Mouse (Mus musculus) gastrocnemius, adult 8-10 months (tissue): ENCODE measurements around the gene Cacna1b. TPM values are rescaled to one million over a fixed set of nuclear protein-coding genes. Genes with fewer than 3 reads are reported as not detected.

Source experiments
- DNase-seq, 2 experiments: peaks; one replicate each; pipeline ENCODE4 v3.0.0; 2022; ENCODE audit warnings: low spot score in 2 of 2
- total RNA-seq, 4 experiments: library from RNA; stranded (reverse); gene quantifications; 2 replicates each; pipeline ENCODE4 v1.2.4; 2022

The Cacna1b gene
- not detected for total RNA-seq

- DNase-seq, result no peak
These were observed at the start of gene Cacna1b for GRCm38 (mm10) chr2:24763115-24763557. Gene Cacna1b (minus strand): TSS chr2:24763152.

DNA sequence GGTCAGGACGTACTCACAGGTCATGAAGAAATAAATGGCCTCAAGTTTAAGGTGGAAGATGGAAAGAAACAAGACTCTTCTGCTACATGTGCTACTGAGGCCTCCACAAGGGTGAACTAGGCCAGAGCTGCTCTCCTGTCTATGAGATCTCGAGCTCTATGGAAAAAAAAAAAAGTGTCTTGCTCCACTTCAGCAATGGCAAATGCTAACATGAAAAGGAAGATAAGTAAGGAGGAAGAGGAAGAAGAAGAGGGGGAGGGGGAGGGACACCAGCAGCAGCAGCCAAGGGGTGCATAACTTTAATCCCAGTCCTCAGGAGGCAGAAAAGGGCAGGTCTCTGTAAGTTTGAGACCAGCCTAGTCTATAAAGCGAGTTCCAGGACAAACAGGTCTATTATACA lies 46.8 kb upstream of the Cacna1b start:
- no peak for DNase-seq

GRCm38 (mm10) chr2:24807691-24808090 lies 44.7 kb upstream of the Cacna1b start:
- DNase-seq, result no peak

- DNase-seq, result no peak
These were observed 44.1 kb upstream of the Cacna1b start for GRCm38 (mm10) chr2:24807036-24807435.

DNA sequence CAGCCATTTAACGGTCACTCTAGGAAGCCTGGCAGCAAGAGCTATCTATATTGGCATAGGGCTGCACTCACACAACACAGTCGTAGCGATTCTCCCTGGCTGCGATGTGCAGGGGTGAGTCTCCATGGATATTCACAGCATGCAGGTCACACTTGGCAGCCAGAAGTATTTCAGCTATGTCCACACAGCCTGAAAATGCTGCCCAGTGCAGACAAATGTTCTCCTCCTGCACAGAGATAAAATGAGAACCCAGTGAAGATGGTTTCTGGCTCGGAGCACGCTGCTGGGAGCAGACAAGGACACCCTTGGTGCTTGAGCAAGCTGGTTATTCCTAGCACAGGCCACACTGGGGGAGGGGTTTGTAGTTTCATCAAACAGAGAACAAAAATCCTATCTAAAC lies 43.2 kb upstream of the Cacna1b start:
- peak; percentile 13 to 34 for DNase-seq

- no peak for DNase-seq
These were observed 42.7 kb upstream of the Cacna1b start for GRCm38 (mm10) chr2:24805621-24806020.

DNA sequence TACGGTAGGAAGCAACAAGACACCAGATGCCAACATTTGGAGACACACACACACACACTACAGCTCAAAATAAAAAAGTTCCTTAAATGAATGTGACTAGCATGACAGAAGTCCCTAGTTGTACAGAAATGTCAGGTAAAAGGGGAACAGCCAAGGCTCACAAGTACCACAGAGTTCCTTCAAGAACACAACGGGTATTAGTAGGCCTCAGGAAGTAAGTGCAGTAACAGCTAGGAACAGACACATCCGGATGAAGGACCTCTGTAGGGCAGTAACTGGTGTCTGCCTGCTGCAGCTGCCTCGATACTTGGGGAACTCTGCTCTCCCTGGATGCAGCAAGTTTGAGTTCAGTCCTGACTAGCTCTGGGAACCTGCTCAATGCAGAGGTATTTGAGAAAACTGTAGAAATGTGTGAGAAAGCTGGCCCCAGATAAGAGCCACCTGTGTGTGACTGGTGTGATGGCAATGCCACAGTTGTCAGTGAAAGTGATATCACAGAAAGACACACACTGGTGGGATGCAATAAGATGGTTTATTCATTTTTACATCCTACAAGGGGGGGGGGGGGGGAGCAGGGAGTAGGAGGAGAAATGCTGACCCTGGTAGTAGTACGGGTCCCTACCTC lies 34.0 kb upstream of the Cacna1b start:
- no peak for DNase-seq

DNA sequence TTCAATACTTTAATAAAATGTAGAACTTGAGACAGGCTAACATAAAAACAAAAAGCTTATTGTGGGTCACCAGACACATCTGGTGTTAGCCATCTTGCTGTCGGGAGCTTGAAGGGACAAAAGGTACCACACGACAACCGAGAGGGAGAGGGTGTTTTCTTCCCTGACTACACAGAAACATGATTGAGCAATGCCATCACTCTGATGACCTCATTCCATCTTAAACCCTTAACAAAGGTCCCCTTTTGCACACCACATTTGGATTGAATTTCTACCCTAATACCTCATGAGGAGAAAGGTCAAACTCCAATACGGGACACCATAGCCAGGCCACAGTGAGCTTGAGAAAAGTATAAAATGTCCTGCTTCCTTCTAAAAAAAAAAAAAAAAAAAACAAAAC lies 24.3 kb upstream of the Cacna1b start:
- DNase-seq, result no peak

- no peak for DNase-seq
These were observed 18.3 kb upstream of the Cacna1b start for GRCm38 (mm10) chr2:24781253-24781652.

- DNase-seq, result no peak
These were observed 13.9 kb upstream of the Cacna1b start for GRCm38 (mm10) chr2:24776831-24777230.

- no peak for DNase-seq
These were observed 13.1 kb upstream of the Cacna1b start for GRCm38 (mm10) chr2:24775951-24776587.

DNA sequence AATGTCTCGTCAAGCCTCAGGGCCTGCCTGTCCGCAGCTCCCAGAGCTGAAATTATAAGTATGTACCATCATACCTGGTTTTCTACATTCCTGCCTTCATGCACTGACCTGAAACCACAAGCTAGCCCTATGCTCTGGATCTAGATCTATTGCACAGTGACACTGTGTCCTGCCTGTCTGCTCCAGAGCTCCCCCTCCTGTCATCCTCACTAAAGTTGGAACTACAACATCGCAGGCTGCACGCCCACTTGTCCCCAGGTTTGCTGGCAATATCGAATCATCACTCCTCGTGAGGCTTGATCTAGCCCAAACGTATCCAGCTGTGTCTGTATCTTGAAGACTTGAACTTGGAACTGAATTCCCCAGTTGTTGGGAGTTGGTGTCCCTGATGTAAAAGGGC lies 11.9 kb upstream of the Cacna1b start:
- DNase-seq, result no peak

DNA sequence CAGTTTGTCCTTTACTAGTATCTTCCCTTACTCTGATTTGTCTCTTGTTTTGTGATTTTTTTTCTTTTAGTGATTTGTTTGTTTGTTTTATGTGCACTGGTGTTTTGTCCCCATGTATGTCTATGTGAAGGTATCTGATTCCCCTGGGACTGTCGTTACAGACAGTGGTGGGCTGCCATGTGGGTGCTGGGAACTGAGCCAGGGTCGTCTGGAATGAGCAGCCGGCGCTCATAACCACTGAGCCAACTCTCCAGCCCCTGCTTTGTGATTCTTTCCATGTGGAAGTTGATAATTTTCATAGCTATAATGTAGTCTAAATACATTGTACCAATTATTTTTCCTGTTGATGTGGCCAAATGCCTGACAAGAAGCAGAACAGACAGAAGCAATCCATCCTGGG lies 7.9 kb upstream of the Cacna1b start:
- no peak for DNase-seq

DNA sequence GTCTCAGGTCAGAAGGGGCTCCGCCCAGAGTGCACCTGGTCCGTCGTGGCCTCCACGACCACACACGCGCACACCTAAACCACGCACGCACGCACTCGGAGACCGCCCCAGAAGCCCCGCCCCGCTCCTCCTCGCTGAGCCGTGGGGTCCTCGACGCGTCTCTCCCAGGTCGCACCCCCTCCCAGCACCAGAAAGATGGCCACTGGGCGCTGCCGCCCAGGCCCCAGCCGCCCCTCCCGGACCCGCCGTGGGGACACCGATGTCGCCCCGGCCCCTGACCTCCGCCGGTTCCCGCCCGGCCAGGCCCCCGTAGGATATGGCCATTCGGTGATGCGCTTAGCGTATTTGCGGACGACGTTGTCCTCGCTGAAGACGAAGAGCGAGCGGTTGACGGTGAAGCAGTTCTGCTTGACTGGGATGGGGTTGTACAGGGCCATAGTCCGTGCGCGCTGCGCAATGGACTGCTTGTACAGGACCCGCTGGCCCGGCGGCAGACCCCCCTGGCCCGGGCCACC lies 449 bp downstream of the Cacna1b start:
- DNase-seq, result no peak

DNA sequence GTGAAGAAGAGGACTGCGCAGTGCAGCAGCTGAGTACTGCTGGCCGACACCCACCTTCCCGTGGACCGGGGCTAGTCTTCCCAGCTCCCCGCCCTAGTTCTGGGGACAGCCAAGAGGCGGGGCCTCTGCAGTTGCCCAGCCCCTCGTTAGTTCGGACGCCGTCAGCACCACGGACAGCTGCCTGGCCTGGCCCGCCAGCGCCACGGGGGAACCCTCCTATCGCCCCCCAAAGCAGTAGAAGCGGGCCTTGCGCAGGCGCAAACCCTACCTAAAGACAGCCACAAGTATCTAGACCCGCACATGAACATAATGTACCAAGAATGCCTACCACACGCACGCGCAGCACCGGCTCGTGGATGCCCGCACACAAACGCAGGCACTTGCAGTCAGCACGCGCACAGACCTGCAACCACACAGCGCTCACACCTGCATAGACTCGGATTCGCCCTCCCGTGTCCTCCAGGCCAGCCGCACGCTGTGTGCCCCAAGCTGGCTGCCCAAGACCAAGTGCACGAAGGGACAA lies 968 bp downstream of the Cacna1b start:
- peak in 1 of 2 experiments; percentile 8 for DNase-seq

DNA sequence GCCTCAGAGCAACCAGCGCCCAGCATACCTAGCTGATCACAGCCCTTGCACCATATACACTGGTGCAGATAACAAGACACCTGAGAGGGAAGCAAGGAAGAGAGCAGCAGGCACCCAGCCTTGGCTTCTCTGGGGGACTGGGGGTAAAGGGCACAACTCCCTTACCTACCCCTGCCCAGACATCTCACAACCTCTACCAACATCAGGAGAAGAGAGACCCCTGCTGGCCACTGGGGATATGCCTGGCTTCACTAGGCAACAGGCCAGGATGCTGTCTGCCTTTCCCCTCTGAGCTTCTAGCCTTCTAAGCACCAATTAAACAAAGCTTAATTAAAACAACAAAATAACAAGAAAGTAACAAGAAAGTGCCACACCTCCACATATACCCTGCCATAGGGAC lies 7.7 kb downstream of the Cacna1b start:
- DNase-seq, result no peak

DNA sequence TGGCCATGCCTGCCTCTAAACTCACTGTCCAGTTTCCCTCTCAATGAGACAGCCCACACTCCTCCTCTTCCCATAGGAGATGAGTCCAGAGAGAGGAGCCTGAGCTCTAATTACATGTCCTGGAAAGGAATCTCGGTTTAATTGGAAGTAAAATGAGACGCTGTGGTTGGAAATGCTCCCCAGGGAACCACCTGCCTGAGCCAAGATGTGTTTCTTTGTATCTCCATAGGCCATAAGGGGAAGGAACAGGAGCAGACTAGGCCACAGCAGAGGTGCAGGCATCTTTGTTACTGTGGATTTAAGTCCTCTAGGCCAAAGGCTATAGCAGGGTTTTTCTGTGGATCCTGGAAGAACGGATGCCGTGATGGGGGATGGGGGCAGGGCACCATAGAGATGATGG lies 10.4 kb downstream of the Cacna1b start:
- DNase-seq, result no peak

- no peak for DNase-seq
These were observed 12.9 kb downstream of the Cacna1b start for GRCm38 (mm10) chr2:24750051-24750450.

GRCm38 (mm10) chr2:24747878-24748277 lies 15.1 kb downstream of the Cacna1b start:
- DNase-seq, result no peak

DNA sequence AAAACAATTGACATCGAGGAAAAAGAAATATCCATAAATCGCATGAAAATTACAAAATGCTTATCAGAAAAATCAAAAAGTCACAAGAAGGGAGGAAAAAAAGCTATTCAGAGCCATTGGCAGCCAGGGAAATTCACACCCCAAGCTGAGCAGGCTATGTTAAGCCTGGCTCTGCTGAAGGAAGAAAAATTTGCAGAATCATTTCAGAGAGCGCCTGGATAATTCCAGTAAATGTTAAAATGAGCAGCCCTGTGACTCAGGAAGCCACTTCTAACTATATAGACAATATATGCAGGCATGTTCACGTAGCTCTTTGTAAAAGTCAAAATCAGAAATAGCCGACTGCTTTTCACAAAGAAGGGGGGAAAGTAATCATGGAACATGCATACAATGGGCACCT lies 23.3 kb downstream of the Cacna1b start:
- DNase-seq, result no peak

DNA sequence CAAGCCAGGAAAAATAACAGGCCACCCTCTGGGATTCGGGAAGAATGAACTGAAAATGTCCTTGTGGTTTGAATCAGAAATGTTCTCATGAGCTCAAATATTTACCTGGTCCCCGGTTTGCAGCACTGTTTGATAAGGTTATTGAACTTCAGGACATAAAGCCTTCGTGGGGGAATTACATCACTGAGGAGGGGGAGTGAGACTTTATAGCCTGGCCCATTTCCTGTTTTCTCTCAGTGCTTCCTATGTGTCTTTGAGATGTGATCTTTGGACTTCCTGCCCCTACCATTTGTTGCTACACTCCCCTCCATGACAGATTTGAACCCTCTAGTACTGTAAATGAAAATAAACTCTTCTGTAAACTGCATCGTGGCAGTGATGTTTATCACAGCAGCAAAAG lies 29.8 kb downstream of the Cacna1b start:
- no peak for DNase-seq

- no peak for DNase-seq
These were observed 37.1 kb downstream of the Cacna1b start for GRCm38 (mm10) chr2:24725865-24726264.
